Mouse (Mus musculus): Measurements from ENCODE around the gene Itgae.
A peak's percentile ranks its signal among the peaks of the same experiment; 100 is the strongest.

Gene Itgae

GRCm38 (mm10) chr11:73090283-73090682 is at the start of gene Itgae:
Itgae (plus strand) TSS chr11:73090583.
- DNase-seq, result no peak

- DNase-seq, result no peak
These were observed 46.1 kb upstream of the Itgae start for GRCm38 (mm10) chr11:73044229-73044755.

- DNase-seq, result no peak
These were observed 45.6 kb upstream of the Itgae start for GRCm38 (mm10) chr11:73044789-73045188.

- DNase-seq, result peak; percentile 95
These were observed 42.8 kb upstream of the Itgae start, which contains the start of gene Ncbp3 for GRCm38 (mm10) chr11:73047542-73047996. Ncbp3 (plus strand) TSS chr11:73047783.

GRCm38 (mm10) chr11:73048030-73048876 is 42.1 kb upstream of the Itgae start:
- DNase-seq, result no peak

GRCm38 (mm10) chr11:73049335-73049734 is 41.0 kb upstream of the Itgae start:
- peak; percentile 73 for DNase-seq

GRCm38 (mm10) chr11:73052795-73053194 is 37.6 kb upstream of the Itgae start:
- no peak for DNase-seq

GRCm38 (mm10) chr11:73057701-73058100 is 32.7 kb upstream of the Itgae start:
- DNase-seq, result no peak

- no peak for DNase-seq
These were observed 30.8 kb upstream of the Itgae start for GRCm38 (mm10) chr11:73059630-73060029.

- no peak for DNase-seq
These were observed 29.0 kb upstream of the Itgae start for GRCm38 (mm10) chr11:73061413-73061812.

GRCm38 (mm10) chr11:73071839-73072238 is 18.5 kb upstream of the Itgae start:
- no peak for DNase-seq

GRCm38 (mm10) chr11:73076295-73076694 is 14.1 kb upstream of the Itgae start:
- no peak for DNase-seq

GRCm38 (mm10) chr11:73076733-73077132 is 13.7 kb upstream of the Itgae start:
- DNase-seq, result no peak

- no peak for DNase-seq
These were observed 13.1 kb upstream of the Itgae start for GRCm38 (mm10) chr11:73077211-73077720.

GRCm38 (mm10) chr11:73078615-73079014 is 11.8 kb upstream of the Itgae start:
- peak; percentile 10 for DNase-seq

GRCm38 (mm10) chr11:73080306-73080705 is 10.1 kb upstream of the Itgae start:
- DNase-seq, result no peak

- DNase-seq, result no peak
These were observed 6.1 kb upstream of the Itgae start for GRCm38 (mm10) chr11:73084303-73084702.

- DNase-seq, result peak; percentile 8
These were observed 5.6 kb upstream of the Itgae start for GRCm38 (mm10) chr11:73084804-73085231.

GRCm38 (mm10) chr11:73085391-73085790 is 5.0 kb upstream of the Itgae start:
- no peak for DNase-seq

GRCm38 (mm10) chr11:73087700-73088480 is 2.5 kb upstream of the Itgae start:
- DNase-seq, result no peak

- DNase-seq, result no peak
These were observed 443 bp downstream of the Itgae start for GRCm38 (mm10) chr11:73090826-73091225.

- no peak for DNase-seq
These were observed 1.7 kb downstream of the Itgae start for GRCm38 (mm10) chr11:73092057-73092456.

- DNase-seq, result no peak
These were observed 2.5 kb downstream of the Itgae start for GRCm38 (mm10) chr11:73092877-73093276.
